Mouse (Mus musculus): ENCODE measurements around the gene Stk39. TPM values are rescaled to one million over a fixed set of nuclear protein-coding genes. Genes with fewer than 3 reads are reported as not detected.

Stk39 gene
- total and polyA plus RNA-seq, 2 experiments, result 0.54 to 1.7 TPM

DNA sequence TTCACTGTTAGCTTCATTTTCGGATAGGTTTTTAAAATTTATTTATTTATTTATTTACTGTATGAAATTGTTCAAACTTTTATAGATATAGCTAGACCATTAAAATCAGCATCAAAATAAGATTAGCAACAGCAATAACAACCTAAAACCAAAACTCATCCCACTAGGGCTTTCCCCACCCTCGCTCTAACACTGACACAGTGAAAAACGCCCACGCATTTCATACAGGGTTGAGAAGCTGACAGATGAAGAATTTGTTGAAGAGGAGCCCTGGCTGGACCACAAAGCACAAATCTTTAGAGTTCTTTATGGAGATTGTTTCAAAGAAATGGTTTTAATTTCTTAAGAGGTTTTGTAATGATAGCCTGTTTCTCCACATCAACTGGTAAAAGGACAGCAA lies 310.1 kb downstream of the Stk39 start:
- no peaks in the 10 kb centered on the region for H3K4me1 ChIP-seq (ENCODE audit: control insufficient read depth, insufficient read depth, low read length)
- no peaks in the 10 kb centered on the region for H3K36me3 ChIP-seq (ENCODE audit: control insufficient read depth, insufficient read depth, low read length)
- H3K27me3 ChIP-seq (ENCODE audit: control insufficient read depth, insufficient read depth, low read length), result no peaks in the 10 kb centered on the region
- DNase-seq (ENCODE audit: extremely low read depth, low read depth, low spot score), result no peak
- no peak for TF ChIP-seq POLR2A (IDR thresholded peaks at IDR 0.05; ENCODE audit: extremely low read depth, insufficient read depth, low read length)
- no peak for TF ChIP-seq CTCF (IDR thresholded peaks at IDR 0.05; ENCODE audit: low read depth, low read length)
- H3K4me3 ChIP-seq (ENCODE audit: insufficient read depth, low read depth, low read length), result no peak overlapping the region
- H3K9ac ChIP-seq (ENCODE audit: low read depth, low read length), result no peak overlapping the region
- H3K27ac ChIP-seq (replicated peaks; ENCODE audit: insufficient read depth, low read depth, low read length), result no peak overlapping the region
- no peaks in the 10 kb centered on the region for H3K79me2 ChIP-seq (ENCODE audit: control insufficient read depth, insufficient read depth, low read length)
- WGBS, result 93% methylated on average over 4 of the region's 4 CpGs

DNA sequence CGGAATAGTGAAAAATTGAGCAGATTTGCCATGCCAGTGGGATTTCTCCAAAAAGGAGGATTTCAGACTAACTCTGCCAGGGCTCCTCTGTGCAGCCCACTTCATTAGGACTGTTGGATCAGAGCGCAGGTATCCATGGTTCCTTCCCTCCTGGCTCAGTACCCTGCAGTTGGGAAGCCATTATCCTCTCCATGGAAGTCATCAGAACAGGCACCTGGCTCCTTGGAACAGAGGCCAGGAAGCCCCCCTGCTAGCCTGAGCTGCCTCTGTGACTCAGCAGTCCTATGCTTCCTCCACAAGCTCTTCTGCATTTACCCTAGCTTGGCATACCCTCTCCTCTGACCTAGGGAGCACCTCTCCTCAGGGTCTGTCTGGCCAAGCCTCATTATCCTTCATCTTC lies 311.5 kb downstream of the Stk39 start:
- Histone ChIP-seq H3K4me1 (ENCODE audit: control insufficient read depth, insufficient read depth, low read length) (no peaks in the 10 kb centered on the region), H3K4me3 (ENCODE audit: insufficient read depth, low read depth, low read length) (no peak overlapping the region), H3K36me3 (ENCODE audit: control insufficient read depth, insufficient read depth, low read length) (no peaks in the 10 kb centered on the region), H3K9ac (ENCODE audit: low read depth, low read length) (no peak overlapping the region), H3K27ac (replicated peaks; ENCODE audit: insufficient read depth, low read depth, low read length) (no peak overlapping the region), H3K27me3 (ENCODE audit: control insufficient read depth, insufficient read depth, low read length) (no peaks in the 10 kb centered on the region), H3K79me2 (ENCODE audit: control insufficient read depth, insufficient read depth, low read length) (no peaks in the 10 kb centered on the region)
- no peak for TF ChIP-seq CTCF (IDR thresholded peaks at IDR 0.05; ENCODE audit: low read depth, low read length)
- TF ChIP-seq POLR2A (IDR thresholded peaks at IDR 0.05; ENCODE audit: extremely low read depth, insufficient read depth, low read length), result no peak
- no peak for DNase-seq (ENCODE audit: extremely low read depth, low read depth, low spot score)
- WGBS, result 90% methylated on average over 2 of the region's 2 CpGs

Other genes starting within 250 kb of the Stk39 start
- not detected in 2 replicates for gene 4933409G03Rik, start 110.1 kb upstream of the Stk39 start, total RNA-seq (2014; rRNA removed)
- gene 4933409G03Rik, start 110.1 kb upstream of the Stk39 start, polyA plus RNA-seq (2012; rRNA removed), result not detected in 2 replicates
- gene 4932414N04Rik, start 184.2 kb upstream of the Stk39 start, total RNA-seq (2014; rRNA removed), result not detected in 2 replicates
- gene 4932414N04Rik, start 184.2 kb upstream of the Stk39 start, polyA plus RNA-seq (2012; rRNA removed), result not detected in 2 replicates